ENCODE assay signal across 10 mouse cellular contexts in genomic region chr2:180825147-180825941, GRCm38 (mm10). TPM values are rescaled to one million over a fixed set of nuclear protein-coding genes. Genes with fewer than 3 reads are reported as not detected.
DNase-seq lines count a peak whose midpoint lies in the region; ATAC-seq and TF ChIP-seq lines count a peak whose summit lies in the region.
"Had no signal": no experiment of that assay in that cellular context is flagged by ENCODE, and none has a peak within 500 bp of the region (broad histone marks: within the 10 kb centered on the region; RNA-seq: fewer than 3 reads in every experiment).

No protein-coding gene starts in this region.

- 16% methylated on average over 11 of the region's 11 CpGs for WGBS in midbrain, postnatal 0 days

- H3K9ac ChIP-seq in midbrain, postnatal 0 days (replicated peaks; ENCODE audit: low read length, poor library complexity, severe bottlenecking) = no peak overlapping the region; the same call in 1 of the 2 replicates
- H3K9ac ChIP-seq: limb, embryonic 12.5 days had no signal

- no peaks in the 10 kb centered on the region for H3K36me3 ChIP-seq in midbrain, postnatal 0 days (ENCODE audit: insufficient read depth, low read length)
- H3K36me3 ChIP-seq: limb, embryonic 12.5 days had no signal

- peak; percentile 65 for ATAC-seq in frontal cortex, adult (ENCODE audit: low TSS enrichment)
- ATAC-seq in midbrain, postnatal 0 days (ENCODE audit: low FRiP score) = peak; percentile 36; the same call in 1 of the 2 replicates
- no peak for ATAC-seq in megakaryocyte, adult 5-6 weeks (ENCODE audit: poor library complexity, severe bottlenecking)

- no peak overlapping the region for H3K4me3 ChIP-seq in midbrain, postnatal 0 days (ENCODE audit: low read depth, low read length)
- H3K4me3 ChIP-seq: limb, embryonic 12.5 days had no signal

- no peak overlapping the region for H3K4me2 ChIP-seq in midbrain, postnatal 0 days (ENCODE audit: low read depth, low read length, poor library complexity, severe bottlenecking)
- H3K4me2 ChIP-seq: limb, embryonic 12.5 days had no signal

- peak overlapping the region; percentile 72 for H3K27ac ChIP-seq in midbrain, postnatal 0 days (ENCODE audit: low read depth, low read length)
- H3K27ac ChIP-seq: limb, embryonic 12.5 days had no signal

- no peak for TF ChIP-seq CTCF in midbrain, postnatal 0 days (IDR thresholded peaks at IDR 0.05)

- DNase-seq in cerebellum, adult 11-12 months = peak; percentile 62
- DNase-seq in kidney, postnatal 14 days = peak; percentile 51
- DNase-seq in midbrain, postnatal 0 days (ENCODE audit: low spot score) = peak; percentile 68
- DNase-seq in urinary bladder, postnatal 14 days (ENCODE audit: low spot score) = no peak
- DNase-seq in thymus, postnatal 10 days (ENCODE audit: low spot score in 2 of 2) = no peak
- DNase-seq in adrenal gland, postnatal 4 days (ENCODE audit: low spot score in 2 of 2) = no peak

- H3K9me3 ChIP-seq in midbrain, postnatal 0 days (ENCODE audit: low read length) = no peaks in the 10 kb centered on the region
- H3K9me3 ChIP-seq: limb, embryonic 12.5 days had no signal

- H3K27me3 ChIP-seq in midbrain, postnatal 0 days (ENCODE audit: insufficient read depth, low read length) = no peaks in the 10 kb centered on the region

- H3K4me1 ChIP-seq in midbrain, postnatal 0 days (ENCODE audit: insufficient read depth, low read length) = 0 out of 2 replicates have a peak, but pooled peaks cover 4% of the 10 kb centered on the region
- H3K4me1 ChIP-seq: limb, embryonic 12.5 days had no signal

RNA-seq across cellular contexts. Expression of gene Bhlhe23, which starts 48.6 kb away (rescaled TPM):
- 7.6 and 7.9 TPM in 2 replicates for total RNA-seq in midbrain, postnatal 0 days (2014; rRNA removed)
- polyA plus RNA-seq in midbrain, postnatal 0 days (2015; fragmentation: Nextera tagmentation; extraction: Ambion mirVana) = 5.9 and 6.0 TPM in 2 replicates
- not detected for total RNA-seq in adrenal gland, postnatal 4 days (2021)
- not detected in 2 replicates for total RNA-seq in megakaryocyte, adult 5-6 weeks (2015)
- total RNA-seq in megakaryocyte, adult 5-6 weeks (2017) = not detected in 2 replicates
- total RNA-seq: MEL had no signal
- polyA plus RNA-seq: limb, embryonic 12.5 days had no signal

Comparison
In these comparisons a context has a peak if more than half of its experiments do, and no peak if none do; other contexts are left out.
1. DNase-seq: peak in cerebellum, adult 11-12 months (single experiment), kidney, postnatal 14 days (single experiment) and midbrain, postnatal 0 days (single experiment); none in urinary bladder, postnatal 14 days (single experiment), thymus, postnatal 10 days (0 of 2) and adrenal gland, postnatal 4 days (0 of 2).